Mouse (Mus musculus): ENCODE data around the gene Tulp1. TPM values are rescaled to one million over a fixed set of nuclear protein-coding genes. Genes with fewer than 3 reads are reported as not detected.
A peak's percentile ranks its signal among the peaks of the same experiment; 100 is the strongest.
"Not testable (repeated sequence)": the region's sequence is repeated elsewhere in the genome, so short reads cannot be mapped to it uniquely, and the experiment has no call there.

The Tulp1 gene
- polyA plus RNA-seq, 1 experiment from 2014 or later: 1.4 TPM

DNA sequence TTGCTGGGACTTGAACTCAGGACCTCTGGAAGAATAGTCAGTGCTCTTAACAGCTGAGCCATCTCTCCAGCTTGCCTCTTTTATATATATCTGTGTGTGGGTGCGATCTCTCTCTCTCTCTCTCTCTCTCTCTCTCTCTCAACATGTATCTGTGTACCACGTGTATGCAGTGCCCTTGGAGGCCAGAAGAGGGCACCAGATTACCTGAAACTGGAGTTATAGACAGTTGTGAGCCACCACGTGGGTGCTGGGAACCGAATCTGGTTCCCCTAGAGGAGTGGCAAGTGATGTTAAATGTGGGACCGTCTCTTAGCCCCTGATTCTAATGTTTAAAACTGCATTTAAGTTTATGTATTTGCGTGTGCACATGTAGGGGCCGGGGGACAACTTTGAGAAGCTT lies 40.6 kb downstream of the Tulp1 start:
- TF ChIP-seq CTCF (IDR thresholded peaks at IDR 0.05; ENCODE audit: low read depth): peak; percentile 44
- H3K4me3 ChIP-seq (ENCODE audit: low read depth, low read length); H3K9me3 ChIP-seq (ENCODE audit: control insufficient read depth); H3K9ac ChIP-seq (ENCODE audit: low read depth, low read length); H3K4me1 ChIP-seq (replicated peaks; ENCODE audit: control insufficient read depth, insufficient read depth, low read length); H3K27ac ChIP-seq (ENCODE audit: low read depth, low read length); H3K4me2 ChIP-seq (replicated peaks; ENCODE audit: low read depth); H3K27me3 ChIP-seq (replicated peaks; ENCODE audit: control insufficient read depth, insufficient read depth, low read length); ATAC-seq: not testable (repeated sequence)
- 98% methylated on average over 7 of the region's 7 CpGs for WGBS
- H3K36me3 ChIP-seq (ENCODE audit: control insufficient read depth, insufficient read depth): peaks cover 30% of the 10 kb centered on the region

DNA sequence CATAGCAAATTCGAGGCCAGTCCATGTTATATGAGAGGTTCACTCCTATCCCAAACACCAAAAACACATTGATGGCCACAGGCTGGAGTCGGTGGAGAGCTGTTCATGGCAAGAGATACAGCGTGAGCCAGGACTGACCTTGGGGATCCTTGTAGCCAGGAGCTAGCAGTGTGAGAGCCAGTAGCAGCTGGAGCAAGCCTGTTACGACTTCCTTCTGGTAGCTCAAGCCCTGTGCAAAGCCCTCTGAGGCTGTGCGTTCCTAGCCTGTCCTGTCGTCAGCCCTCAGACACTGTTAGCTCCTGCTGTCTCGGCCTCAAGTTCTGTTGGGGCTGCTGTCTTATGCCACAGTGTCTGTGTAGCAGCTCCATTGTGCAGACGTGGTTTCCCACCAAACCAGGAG lies 41.2 kb downstream of the Tulp1 start:
- no peak overlapping the region for H3K4me3 ChIP-seq (ENCODE audit: low read depth, low read length)
- H3K4me2 ChIP-seq (replicated peaks; ENCODE audit: low read depth): no peak overlapping the region
- no peak overlapping the region for H3K9ac ChIP-seq (ENCODE audit: low read depth, low read length)
- H3K27me3 ChIP-seq (replicated peaks; ENCODE audit: control insufficient read depth, insufficient read depth, low read length): no peaks in the 10 kb centered on the region
- no peaks in the 10 kb centered on the region for H3K9me3 ChIP-seq (ENCODE audit: control insufficient read depth)
- H3K36me3 ChIP-seq (ENCODE audit: control insufficient read depth, insufficient read depth): peaks cover 36% of the 10 kb centered on the region
- peaks cover 6% of the 10 kb centered on the region; the same call in 1 of the 2 replicates for H3K4me1 ChIP-seq (replicated peaks; ENCODE audit: control insufficient read depth, insufficient read depth, low read length)
- 91% methylated on average over 8 of the region's 8 CpGs for WGBS
- no peak overlapping the region for H3K27ac ChIP-seq (ENCODE audit: low read depth, low read length)
- TF ChIP-seq CTCF (IDR thresholded peaks at IDR 0.05; ENCODE audit: low read depth): no peak
- ATAC-seq: no peak

GRCm38 (mm10) chr17:28321700-28322099 lies 43.3 kb downstream of the Tulp1 start:
- no peak for ATAC-seq
- Histone ChIP-seq H3K9ac (ENCODE audit: low read depth, low read length) (no peak overlapping the region), H3K27ac (ENCODE audit: low read depth, low read length) (no peak overlapping the region), H3K36me3 (ENCODE audit: control insufficient read depth, insufficient read depth) (peaks cover 44% of the 10 kb centered on the region), H3K4me3 (ENCODE audit: low read depth, low read length) (no peak overlapping the region), H3K27me3 (replicated peaks; ENCODE audit: control insufficient read depth, insufficient read depth, low read length) (no peaks in the 10 kb centered on the region), H3K4me2 (replicated peaks; ENCODE audit: low read depth) (no peak overlapping the region), H3K4me1 (replicated peaks; ENCODE audit: control insufficient read depth, insufficient read depth, low read length) (no peaks in the 10 kb centered on the region), H3K9me3 (ENCODE audit: control insufficient read depth) (no peaks in the 10 kb centered on the region)
- 92% methylated on average over 4 of the region's 4 CpGs for WGBS
- no peak for TF ChIP-seq CTCF (IDR thresholded peaks at IDR 0.05; ENCODE audit: low read depth)

GRCm38 (mm10) chr17:28317725-28318124 lies 47.3 kb downstream of the Tulp1 start:
- Histone ChIP-seq H3K4me3 (ENCODE audit: low read depth, low read length) (no peak overlapping the region), H3K9me3 (ENCODE audit: control insufficient read depth) (no peaks in the 10 kb centered on the region), H3K4me2 (replicated peaks; ENCODE audit: low read depth) (no peak overlapping the region), H3K36me3 (ENCODE audit: control insufficient read depth, insufficient read depth) (peaks cover 30% of the 10 kb centered on the region), H3K9ac (ENCODE audit: low read depth, low read length) (no peak overlapping the region), H3K27ac (ENCODE audit: low read depth, low read length) (no peak overlapping the region), H3K4me1 (replicated peaks; ENCODE audit: control insufficient read depth, insufficient read depth, low read length) (no peaks in the 10 kb centered on the region), H3K27me3 (replicated peaks; ENCODE audit: control insufficient read depth, insufficient read depth, low read length) (no peaks in the 10 kb centered on the region)
- no peak for ATAC-seq
- TF ChIP-seq CTCF (IDR thresholded peaks at IDR 0.05; ENCODE audit: low read depth): no peak
- WGBS: 86% methylated on average over 9 of the region's 9 CpGs

DNA sequence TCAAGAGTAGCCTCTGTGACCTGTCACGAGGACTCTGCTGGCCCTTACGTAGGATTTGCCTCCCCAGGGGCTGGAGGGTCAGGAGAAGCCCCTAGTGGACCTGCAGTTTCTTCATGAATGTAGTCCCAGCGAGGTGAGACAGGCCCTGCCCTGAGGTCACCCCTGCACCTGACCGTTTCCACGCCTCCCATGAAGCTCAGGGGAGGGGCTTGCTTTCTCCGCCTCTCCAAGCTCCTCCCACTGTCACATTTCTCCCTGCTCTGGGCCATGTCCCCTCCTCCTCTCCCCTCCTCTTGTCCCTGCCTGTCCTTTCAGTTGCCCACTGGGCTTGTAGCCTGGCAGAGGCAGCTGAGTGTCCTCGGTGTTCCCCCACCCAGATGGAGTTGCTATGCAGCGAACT lies 47.9 kb downstream of the Tulp1 start:
- H3K36me3 ChIP-seq (ENCODE audit: control insufficient read depth, insufficient read depth): peaks cover 26% of the 10 kb centered on the region
- H3K4me3 ChIP-seq (ENCODE audit: low read depth, low read length): no peak overlapping the region
- H3K4me1 ChIP-seq (replicated peaks; ENCODE audit: control insufficient read depth, insufficient read depth, low read length): no peaks in the 10 kb centered on the region
- H3K27me3 ChIP-seq (replicated peaks; ENCODE audit: control insufficient read depth, insufficient read depth, low read length): no peaks in the 10 kb centered on the region
- 61% methylated on average over 8 of the region's 8 CpGs for WGBS
- no peak overlapping the region for H3K27ac ChIP-seq (ENCODE audit: low read depth, low read length)
- H3K9me3 ChIP-seq (ENCODE audit: control insufficient read depth): no peaks in the 10 kb centered on the region
- no peak for ATAC-seq
- H3K9ac ChIP-seq (ENCODE audit: low read depth, low read length): no peak overlapping the region
- H3K4me2 ChIP-seq (replicated peaks; ENCODE audit: low read depth): no peak overlapping the region
- no peak for TF ChIP-seq CTCF (IDR thresholded peaks at IDR 0.05; ENCODE audit: low read depth)

DNA sequence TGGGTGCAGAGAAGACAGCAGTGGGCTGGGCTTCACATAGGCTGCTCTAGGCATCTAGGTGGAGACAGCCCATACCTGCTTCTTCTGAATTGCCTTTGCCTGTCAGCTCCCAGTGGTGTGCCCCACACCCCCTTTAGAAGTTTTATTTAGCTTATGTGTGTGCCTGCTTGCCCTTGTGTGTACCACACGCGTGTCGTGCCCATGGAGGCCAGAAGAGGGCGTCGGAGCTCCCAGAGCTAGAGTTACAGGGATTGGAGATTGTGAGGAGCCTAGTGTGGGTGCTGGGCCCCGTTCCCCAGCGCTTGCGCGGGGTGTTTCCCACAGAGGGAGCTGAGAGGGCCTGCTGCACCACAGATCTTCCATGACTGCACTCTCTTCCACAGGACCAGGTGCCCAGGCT lies 48.5 kb downstream of the Tulp1 start:
- Histone ChIP-seq H3K27me3 (replicated peaks; ENCODE audit: control insufficient read depth, insufficient read depth, low read length) (no peaks in the 10 kb centered on the region), H3K4me1 (replicated peaks; ENCODE audit: control insufficient read depth, insufficient read depth, low read length) (no peaks in the 10 kb centered on the region), H3K4me2 (replicated peaks; ENCODE audit: low read depth) (no peak overlapping the region), H3K9ac (ENCODE audit: low read depth, low read length) (no peak overlapping the region), H3K9me3 (ENCODE audit: control insufficient read depth) (no peaks in the 10 kb centered on the region), H3K27ac (ENCODE audit: low read depth, low read length) (no peak overlapping the region), H3K4me3 (ENCODE audit: low read depth, low read length) (no peak overlapping the region), H3K36me3 (ENCODE audit: control insufficient read depth, insufficient read depth) (peaks cover 26% of the 10 kb centered on the region)
- 89% methylated on average over 9 of the region's 9 CpGs for WGBS
- no peak for ATAC-seq
- peak; percentile 42; the same call in 1 of the 2 replicates for TF ChIP-seq CTCF (IDR thresholded peaks at IDR 0.05; ENCODE audit: low read depth)

DNA sequence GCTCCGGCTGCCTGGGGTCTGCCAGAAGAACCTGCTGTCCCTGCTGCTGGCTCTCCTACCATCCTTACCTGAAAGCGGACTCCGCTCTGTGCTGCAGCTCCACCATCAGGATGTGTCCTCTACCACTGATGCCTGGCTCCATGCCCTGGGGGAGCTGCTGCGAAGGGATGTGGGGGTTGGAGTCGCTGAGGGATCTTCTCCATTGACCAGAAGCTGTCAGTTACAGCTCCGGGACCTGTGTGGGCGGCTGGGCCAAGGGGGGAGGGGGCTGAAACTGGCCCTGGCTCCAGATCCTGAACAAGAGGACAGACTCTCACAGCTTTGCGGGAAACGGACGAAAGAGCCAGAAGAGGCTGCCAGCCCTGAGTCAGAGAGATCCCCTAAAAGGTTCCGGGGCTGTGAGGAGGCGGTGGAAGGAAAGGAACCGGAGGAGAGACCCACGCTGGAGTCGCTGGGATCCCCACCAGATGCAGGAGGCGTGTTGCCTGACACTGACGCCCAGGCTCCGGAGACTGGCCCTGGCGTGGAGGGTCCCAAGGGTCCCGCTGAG lies 49.3 kb downstream of the Tulp1 start:
- no peaks in the 10 kb centered on the region for H3K4me1 ChIP-seq (replicated peaks; ENCODE audit: control insufficient read depth, insufficient read depth, low read length)
- H3K36me3 ChIP-seq (ENCODE audit: control insufficient read depth, insufficient read depth): peaks cover 24% of the 10 kb centered on the region
- WGBS: 90% methylated on average over 20 of the region's 20 CpGs
- no peaks in the 10 kb centered on the region for H3K9me3 ChIP-seq (ENCODE audit: control insufficient read depth)
- TF ChIP-seq CTCF (IDR thresholded peaks at IDR 0.05; ENCODE audit: low read depth): no peak
- no peak overlapping the region for H3K27ac ChIP-seq (ENCODE audit: low read depth, low read length)
- H3K9ac ChIP-seq (ENCODE audit: low read depth, low read length): no peak overlapping the region
- no peaks in the 10 kb centered on the region for H3K27me3 ChIP-seq (replicated peaks; ENCODE audit: control insufficient read depth, insufficient read depth, low read length)
- no peak for ATAC-seq
- no peak overlapping the region for H3K4me3 ChIP-seq (ENCODE audit: low read depth, low read length)
- H3K4me2 ChIP-seq (replicated peaks; ENCODE audit: low read depth): no peak overlapping the region
